Mouse (Mus musculus): ENCODE measurements around the gene Slc2a3. TPM values are rescaled to one million over a fixed set of nuclear protein-coding genes. Genes with fewer than 3 reads are reported as not detected.
A peak's percentile ranks its signal among the peaks of the same experiment; 100 is the strongest.
"Not testable (repeated sequence)": the region's sequence is repeated elsewhere in the genome, so short reads cannot be mapped to it uniquely, and the experiment has no call there.

The Slc2a3 gene
- polyA plus RNA-seq, 1 experiment from 2014 or later = 2.9 TPM

DNA sequence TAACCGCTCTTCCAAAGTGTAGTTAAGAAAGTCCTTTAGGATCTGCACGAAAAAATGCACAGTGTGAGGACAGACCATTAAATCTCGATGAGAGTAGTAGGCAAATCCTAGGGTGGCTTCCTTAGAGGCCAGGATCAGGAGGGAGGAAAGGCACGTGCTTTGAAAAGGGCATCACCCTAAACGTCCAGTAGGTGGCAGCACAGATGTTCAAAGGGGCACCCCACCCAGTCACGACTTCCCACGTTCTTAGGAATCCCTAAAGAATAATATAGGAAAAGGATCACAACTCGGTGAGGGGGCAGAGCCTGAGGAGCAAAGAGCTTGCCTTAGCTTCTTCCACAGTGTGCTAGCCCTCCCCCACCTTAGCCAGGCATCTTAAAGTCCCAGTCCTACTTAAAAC lies 61.5 kb downstream of the Slc2a3 start:
- no peak overlapping the region; the same call in 1 of the 2 replicates for H3K4me2 ChIP-seq (replicated peaks; ENCODE audit: low read depth)
- peaks cover 20% of the 10 kb centered on the region for H3K27me3 ChIP-seq (replicated peaks; ENCODE audit: control insufficient read depth, insufficient read depth, low read length)
- H3K27ac ChIP-seq (ENCODE audit: low read depth, low read length) = no peak overlapping the region
- no peaks in the 10 kb centered on the region; the same call in 1 of the 2 replicates for H3K36me3 ChIP-seq (ENCODE audit: control insufficient read depth, insufficient read depth)
- TF ChIP-seq CTCF (IDR thresholded peaks at IDR 0.05; ENCODE audit: low read depth) = peak; percentile 89
- no peaks in the 10 kb centered on the region for H3K4me1 ChIP-seq (replicated peaks; ENCODE audit: control insufficient read depth, insufficient read depth, low read length)
- no peak overlapping the region for H3K4me3 ChIP-seq (ENCODE audit: low read depth, low read length)
- WGBS = 13% methylated on average over 8 of the region's 8 CpGs
- no peaks in the 10 kb centered on the region for H3K9me3 ChIP-seq (ENCODE audit: control insufficient read depth)
- no peak overlapping the region for H3K9ac ChIP-seq (ENCODE audit: low read depth, low read length)
- ATAC-seq = 0 out of 2 replicates have a peak, but pooled peaks have one; percentile 38

DNA sequence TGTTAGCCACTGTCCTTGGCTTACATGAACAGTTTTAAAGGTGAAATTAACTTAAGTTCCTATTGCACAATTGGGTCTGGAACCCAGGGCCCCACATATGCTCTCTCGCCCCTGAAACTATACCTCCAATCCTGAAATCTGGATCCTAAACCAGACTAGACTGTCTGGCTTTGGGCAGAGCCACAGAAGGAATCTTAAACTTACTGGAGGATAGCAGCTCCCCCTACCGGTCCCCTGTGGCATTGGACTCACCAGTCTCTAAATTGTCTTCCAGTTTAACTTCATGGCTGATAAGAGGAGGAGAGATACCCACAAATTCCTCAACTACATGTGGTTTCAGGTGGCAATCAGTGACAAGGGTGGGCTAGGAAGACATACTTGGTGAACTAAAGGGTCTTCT lies 81.5 kb downstream of the Slc2a3 start:
- WGBS = 40% methylated on average over 2 of the region's 2 CpGs
- Histone ChIP-seq H3K27ac (ENCODE audit: low read depth, low read length) (no peak overlapping the region), H3K36me3 (ENCODE audit: control insufficient read depth, insufficient read depth) (no peaks in the 10 kb centered on the region), H3K27me3 (replicated peaks; ENCODE audit: control insufficient read depth, insufficient read depth, low read length) (no peaks in the 10 kb centered on the region), H3K4me3 (ENCODE audit: low read depth, low read length) (no peak overlapping the region), H3K4me1 (replicated peaks; ENCODE audit: control insufficient read depth, insufficient read depth, low read length) (no peaks in the 10 kb centered on the region), H3K9ac (ENCODE audit: low read depth, low read length) (no peak overlapping the region), H3K9me3 (ENCODE audit: control insufficient read depth) (no peaks in the 10 kb centered on the region), H3K4me2 (replicated peaks; ENCODE audit: low read depth) (no peak overlapping the region)
- peak; percentile 85 for TF ChIP-seq CTCF (IDR thresholded peaks at IDR 0.05; ENCODE audit: low read depth)
- ATAC-seq = no peak

DNA sequence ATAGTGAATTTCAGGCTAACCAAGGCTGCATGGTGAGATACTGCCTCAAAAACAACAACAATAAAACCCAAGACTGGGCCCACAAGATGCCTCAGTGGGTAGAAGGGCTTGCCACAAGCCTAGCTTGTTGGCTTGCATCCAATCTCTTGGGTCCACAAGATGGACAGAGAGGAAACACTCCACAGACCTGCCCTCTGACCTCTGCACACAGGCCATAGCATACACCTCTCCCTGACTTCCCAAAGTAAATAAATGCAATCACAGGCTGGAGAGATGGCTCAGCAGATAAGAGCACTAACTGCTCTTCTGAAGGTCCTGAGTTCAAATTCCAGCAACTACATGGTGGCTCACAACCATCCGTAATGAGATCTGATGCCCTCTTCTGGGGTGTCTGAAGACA lies 83.2 kb downstream of the Slc2a3 start:
- not testable (repeated sequence) for H3K27me3 ChIP-seq (replicated peaks; ENCODE audit: control insufficient read depth, insufficient read depth, low read length); H3K4me1 ChIP-seq (replicated peaks; ENCODE audit: control insufficient read depth, insufficient read depth, low read length); H3K9me3 ChIP-seq (ENCODE audit: control insufficient read depth); ATAC-seq; H3K27ac ChIP-seq (ENCODE audit: low read depth, low read length); H3K4me2 ChIP-seq (replicated peaks; ENCODE audit: low read depth); H3K36me3 ChIP-seq (ENCODE audit: control insufficient read depth, insufficient read depth); H3K4me3 ChIP-seq (ENCODE audit: low read depth, low read length); H3K9ac ChIP-seq (ENCODE audit: low read depth, low read length)
- WGBS = 88% methylated on average over 1 of the region's 1 CpGs

DNA sequence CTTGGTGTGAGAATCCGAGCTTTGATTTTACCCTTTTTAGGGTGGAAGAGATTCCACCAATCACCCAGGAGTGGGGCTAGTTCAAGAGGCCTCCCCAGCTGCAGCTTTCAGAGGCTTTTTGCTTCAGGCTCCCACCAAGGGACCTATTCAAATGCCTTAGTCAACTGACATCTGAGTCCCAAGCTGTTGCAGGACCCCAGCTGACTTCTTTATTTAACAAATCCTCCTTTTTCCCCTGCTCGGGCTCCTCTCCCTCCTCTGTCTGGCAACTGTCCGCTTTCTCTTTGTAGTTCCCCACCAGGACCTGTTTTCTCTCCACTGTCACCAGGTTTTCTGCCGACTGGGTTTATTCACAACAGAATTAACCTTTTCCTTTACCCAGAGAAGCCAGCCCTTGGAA lies 85.6 kb downstream of the Slc2a3 start:
- H3K9me3 ChIP-seq (ENCODE audit: control insufficient read depth) = no peaks in the 10 kb centered on the region
- WGBS = 29% methylated on average over 4 of the region's 4 CpGs
- H3K36me3 ChIP-seq (ENCODE audit: control insufficient read depth, insufficient read depth) = no peaks in the 10 kb centered on the region
- no peak for ATAC-seq
- H3K27ac ChIP-seq (ENCODE audit: low read depth, low read length) = no peak overlapping the region
- H3K4me2 ChIP-seq (replicated peaks; ENCODE audit: low read depth) = no peak overlapping the region
- H3K4me1 ChIP-seq (replicated peaks; ENCODE audit: control insufficient read depth, insufficient read depth, low read length) = no peaks in the 10 kb centered on the region
- H3K9ac ChIP-seq (ENCODE audit: low read depth, low read length) = no peak overlapping the region
- no peaks in the 10 kb centered on the region for H3K27me3 ChIP-seq (replicated peaks; ENCODE audit: control insufficient read depth, insufficient read depth, low read length)
- no peak for TF ChIP-seq CTCF (IDR thresholded peaks at IDR 0.05; ENCODE audit: low read depth)
- no peak overlapping the region for H3K4me3 ChIP-seq (ENCODE audit: low read depth, low read length)

DNA sequence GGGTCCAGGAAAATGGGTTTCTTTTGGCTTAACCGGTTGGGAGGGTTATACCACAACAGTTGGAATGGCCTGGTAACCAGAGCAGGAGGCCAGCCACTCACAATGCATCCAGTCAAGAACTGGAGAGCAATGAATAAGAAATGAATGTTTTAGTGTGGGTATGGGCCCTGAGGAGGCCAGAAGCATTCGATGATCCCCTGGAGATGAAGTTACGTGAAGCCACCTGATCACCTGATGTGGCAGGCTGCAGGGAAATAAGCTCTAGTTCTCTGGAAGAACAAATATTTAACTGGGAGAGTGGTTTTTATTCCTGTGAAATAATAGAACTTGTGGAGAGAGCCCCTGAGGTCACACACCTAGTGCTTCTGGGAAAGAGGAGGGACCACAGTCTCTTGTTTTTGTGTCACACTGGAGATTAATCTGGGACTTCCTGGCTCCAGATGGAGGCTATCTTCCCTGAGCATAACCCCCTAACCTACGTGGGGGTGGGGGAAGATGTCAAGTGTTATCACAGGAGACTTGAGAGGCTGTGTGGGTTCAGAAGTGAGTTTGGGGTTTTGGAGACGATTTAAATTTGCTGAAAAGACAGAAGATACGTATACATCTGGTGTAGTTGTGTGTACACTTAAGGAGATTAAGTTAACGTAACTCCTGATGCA lies 86.6 kb downstream of the Slc2a3 start:
- Histone ChIP-seq H3K4me3 (ENCODE audit: low read depth, low read length) (no peak overlapping the region), H3K36me3 (ENCODE audit: control insufficient read depth, insufficient read depth) (no peaks in the 10 kb centered on the region), H3K4me2 (replicated peaks; ENCODE audit: low read depth) (no peak overlapping the region), H3K27ac (ENCODE audit: low read depth, low read length) (no peak overlapping the region), H3K4me1 (replicated peaks; ENCODE audit: control insufficient read depth, insufficient read depth, low read length) (no peaks in the 10 kb centered on the region), H3K9ac (ENCODE audit: low read depth, low read length) (no peak overlapping the region), H3K9me3 (ENCODE audit: control insufficient read depth) (no peaks in the 10 kb centered on the region), H3K27me3 (replicated peaks; ENCODE audit: control insufficient read depth, insufficient read depth, low read length) (no peaks in the 10 kb centered on the region)
- WGBS = 55% methylated on average over 7 of the region's 7 CpGs
- no peak for ATAC-seq
- no peak for TF ChIP-seq CTCF (IDR thresholded peaks at IDR 0.05; ENCODE audit: low read depth)

DNA sequence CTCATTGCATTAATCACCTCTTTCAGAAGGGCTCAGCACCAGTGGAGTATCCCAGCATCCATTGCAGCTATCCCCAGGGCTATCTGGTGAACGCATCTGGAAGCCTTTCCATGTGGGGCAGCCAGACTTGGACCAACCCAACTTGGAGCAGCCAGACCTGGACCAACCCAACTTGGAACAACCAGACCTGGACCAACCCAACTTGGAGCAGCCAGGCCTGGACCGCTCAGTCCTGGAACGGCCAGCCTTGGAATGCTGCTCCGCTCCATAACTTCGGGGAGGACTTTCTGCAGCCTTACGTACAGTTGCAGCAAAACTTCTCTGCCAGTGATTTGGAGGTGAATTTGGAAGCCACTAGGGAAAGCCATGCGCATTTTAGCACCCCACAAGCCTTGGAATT lies 88.3 kb downstream of the Slc2a3 start:
- H3K27ac ChIP-seq (ENCODE audit: low read depth, low read length); H3K9me3 ChIP-seq (ENCODE audit: control insufficient read depth); ATAC-seq; H3K9ac ChIP-seq (ENCODE audit: low read depth, low read length); H3K27me3 ChIP-seq (replicated peaks; ENCODE audit: control insufficient read depth, insufficient read depth, low read length); H3K4me1 ChIP-seq (replicated peaks; ENCODE audit: control insufficient read depth, insufficient read depth, low read length); H3K4me2 ChIP-seq (replicated peaks; ENCODE audit: low read depth); H3K4me3 ChIP-seq (ENCODE audit: low read depth, low read length); H3K36me3 ChIP-seq (ENCODE audit: control insufficient read depth, insufficient read depth): not testable (repeated sequence)
- 88% methylated on average over 7 of the region's 7 CpGs for WGBS

DNA sequence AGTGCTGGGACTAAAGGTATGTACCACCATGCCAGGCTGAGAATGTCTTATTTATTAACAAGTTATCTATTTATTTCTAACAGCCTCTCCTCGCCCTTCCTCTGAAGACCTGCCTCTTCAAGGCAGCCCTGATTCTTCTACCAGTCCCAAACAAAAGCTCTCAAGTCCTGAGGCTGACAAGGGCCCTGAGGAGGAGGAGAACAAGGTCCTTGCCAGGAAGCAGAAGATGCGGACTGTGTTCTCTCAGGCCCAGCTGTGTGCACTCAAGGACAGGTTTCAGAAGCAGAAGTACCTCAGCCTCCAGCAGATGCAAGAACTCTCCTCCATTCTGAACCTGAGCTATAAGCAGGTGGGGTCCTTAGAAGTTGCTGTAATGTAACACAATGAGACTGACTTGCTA lies 90.0 kb downstream of the Slc2a3 start:
- Histone ChIP-seq H3K4me2 (replicated peaks; ENCODE audit: low read depth) (no peak overlapping the region), H3K4me3 (ENCODE audit: low read depth, low read length) (no peak overlapping the region), H3K27ac (ENCODE audit: low read depth, low read length) (no peak overlapping the region), H3K9ac (ENCODE audit: low read depth, low read length) (no peak overlapping the region), H3K4me1 (replicated peaks; ENCODE audit: control insufficient read depth, insufficient read depth, low read length) (no peaks in the 10 kb centered on the region), H3K27me3 (replicated peaks; ENCODE audit: control insufficient read depth, insufficient read depth, low read length) (no peaks in the 10 kb centered on the region), H3K36me3 (ENCODE audit: control insufficient read depth, insufficient read depth) (no peaks in the 10 kb centered on the region), H3K9me3 (ENCODE audit: control insufficient read depth) (no peaks in the 10 kb centered on the region)
- TF ChIP-seq CTCF (IDR thresholded peaks at IDR 0.05; ENCODE audit: low read depth) = no peak
- 80% methylated on average over 2 of the region's 2 CpGs for WGBS
- ATAC-seq = no peak

Measured in intestine, postnatal 0 days (tissue).